Mouse (Mus musculus) midbrain, embryonic 14.5 days (tissue): Measurements from ENCODE around the gene Gm3448. TPM values are rescaled to one million over a fixed set of nuclear protein-coding genes. Genes with fewer than 3 reads are reported as not detected.
A peak's percentile ranks its signal among the peaks of the same experiment; 100 is the strongest.
"Not testable (repeated sequence)": the region's sequence is repeated elsewhere in the genome, so short reads cannot be mapped to it uniquely, and the experiment has no call there.

Experiments
- ATAC-seq: fragments of 200-750 bp; cut with Nextera tagmentation; 2 replicates; pipeline ENCODE4 v1.8.0; 2017; ENCODE audit warnings: moderate number of reproducible peaks, moderate library complexity; ENCODE audit not compliant: low FRiP score, low TSS enrichment
- DNase-seq: peaks from one replicate; pipeline ENCODE4 v3.0.0-alpha.2; 2015
- H3K27ac ChIP-seq: fragments of 300-500 bp; sonication (generic); replicated peaks from 2 replicates; pipeline ENCODE4 v1.5.1; 2014; ENCODE audit warnings: mild to moderate bottlenecking, low read depth, low read length, moderate library complexity
- H3K27me3 ChIP-seq: fragments of 300-500 bp; sonication (generic); 2 replicates; pipeline ENCODE4 v1.6.1; 2014; ENCODE audit warnings: low read length, control low read depth, mixed read lengths; ENCODE audit not compliant: control insufficient read depth, insufficient read depth
- H3K36me3 ChIP-seq: fragments of 300-500 bp; sonication (generic); 2 replicates; pipeline ENCODE4 v1.6.1; 2014; ENCODE audit warnings: low read length, control low read depth; ENCODE audit not compliant: control insufficient read depth, insufficient read depth
- H3K4me1 ChIP-seq: fragments of 300-500 bp; sonication (generic); 2 replicates; pipeline ENCODE4 v1.6.1; 2014; ENCODE audit warnings: mild to moderate bottlenecking, antibody characterized with exemption, low read length, control low read depth; ENCODE audit not compliant: control insufficient read depth, insufficient read depth
- H3K4me2 ChIP-seq: fragments of 300-500 bp; sonication (generic); 2 replicates; pipeline ENCODE4 v1.6.1; 2014; ENCODE audit warnings: mild to moderate bottlenecking, low read length, moderate library complexity
- H3K4me3 ChIP-seq: fragments of 300-500 bp; sonication (generic); replicated peaks from 2 replicates; pipeline ENCODE4 v1.5.1; 2014; ENCODE audit warnings: low read depth, low read length
- H3K9ac ChIP-seq: fragments of 300-500 bp; sonication (generic); replicated peaks from 2 replicates; pipeline ENCODE4 v1.6.1; 2014; ENCODE audit warnings: mild to moderate bottlenecking, low read length, moderate library complexity
- H3K9me3 ChIP-seq: fragments of 300-500 bp; sonication (generic); 2 replicates; pipeline ENCODE4 v1.6.1; 2016; ENCODE audit warnings: low read length, control low read depth, mixed read lengths; ENCODE audit not compliant: control insufficient read depth
- whole genome bisulfite sequencing: fragments of 180-500 bp; shearing (Covaris S2); extraction: QIAGEN DNeasy Blood & Tissue Kit; methylation state at CpG from one replicate; pipeline ENCODE4 v1.1.7; 2014; 5-methylcytosine and 5-hydroxymethylcytosine counted together
- polyA plus RNA-seq: library from polyadenylated mRNA; unstranded; fragments of >200 nt; fragmentation: Nextera tagmentation; extraction: Ambion mirVana; gene quantifications from 2 replicates; pipeline ENCODE4 v1.2.1, GENCODE M21; 2014

Gene Gm3448
- polyA plus RNA-seq, 1 experiment from 2014 or later = 3.9 TPM

DNA sequence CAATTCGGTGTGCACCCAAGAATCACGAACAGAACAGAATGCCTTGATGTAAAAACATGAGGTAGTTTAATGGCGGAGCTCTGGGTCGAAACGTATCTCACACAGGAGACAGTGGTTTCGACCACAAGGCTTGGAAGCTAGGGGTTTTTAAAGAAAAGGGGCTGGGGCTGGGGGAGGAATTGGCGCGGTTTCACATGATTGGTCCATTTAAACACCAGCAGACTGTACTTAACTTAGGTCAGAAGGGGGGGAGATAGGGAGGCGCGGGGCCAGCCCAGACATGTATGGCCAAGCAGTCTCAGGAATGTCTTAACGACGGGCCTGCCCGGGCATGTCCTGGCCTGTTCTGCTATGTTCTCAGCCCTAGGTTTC is 12.5 kb upstream of the Gm3448 start:
- not testable (repeated sequence) for H3K4me1 ChIP-seq, DNase-seq, H3K27ac ChIP-seq, ATAC-seq, H3K9ac ChIP-seq, H3K27me3 ChIP-seq, H3K9me3 ChIP-seq, H3K4me2 ChIP-seq, H3K4me3 ChIP-seq
- peaks cover 31% of the 10 kb centered on the region for H3K36me3 ChIP-seq
- 95% methylated on average over 12 of the region's 13 CpGs for WGBS

DNA sequence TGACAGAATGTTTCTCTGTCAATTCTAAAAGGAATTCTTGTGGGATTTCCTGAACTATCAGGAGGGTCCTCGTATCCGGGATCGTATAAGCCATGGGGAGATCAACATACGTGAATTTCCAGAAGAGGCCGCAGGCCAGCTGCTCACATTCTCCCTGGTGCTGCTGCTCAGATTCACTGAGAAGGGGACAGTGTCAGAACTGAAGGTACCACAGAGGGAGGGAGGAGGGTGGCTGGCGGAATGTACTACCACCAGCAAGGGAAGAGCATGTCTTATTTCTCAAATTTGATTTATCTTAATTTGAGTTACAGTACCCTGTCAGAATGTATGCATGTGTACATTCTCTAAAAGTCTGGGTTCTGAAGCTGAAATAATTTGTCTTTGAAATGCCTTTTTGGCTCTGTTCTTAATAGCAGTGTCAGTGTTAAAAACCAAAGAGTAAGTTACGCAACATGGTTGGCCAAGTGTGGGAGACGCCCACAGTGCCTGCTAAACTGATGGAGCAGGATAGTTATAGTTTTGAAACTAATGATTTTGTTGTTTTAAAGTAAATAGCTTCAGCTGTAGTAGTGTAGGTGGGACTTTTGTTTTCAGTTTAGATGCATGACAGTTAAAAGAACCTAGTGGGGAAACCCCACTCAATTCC is 12.0 kb upstream of the Gm3448 start:
- H3K36me3 ChIP-seq = peaks cover 28% of the 10 kb centered on the region
- H3K27me3 ChIP-seq, H3K4me2 ChIP-seq, H3K9me3 ChIP-seq, DNase-seq, H3K9ac ChIP-seq, H3K4me3 ChIP-seq, ATAC-seq, H3K4me1 ChIP-seq, H3K27ac ChIP-seq: not testable (repeated sequence)
- WGBS = 93% methylated on average over 5 of the region's 8 CpGs

GRCm38 (mm10) chr17:15052766-15053165 is 11.4 kb upstream of the Gm3448 start:
- 69% methylated on average over 1 of the region's 1 CpGs for WGBS
- H3K27me3 ChIP-seq, H3K9ac ChIP-seq, H3K27ac ChIP-seq, H3K9me3 ChIP-seq, DNase-seq, ATAC-seq, H3K4me3 ChIP-seq, H3K4me1 ChIP-seq, H3K4me2 ChIP-seq: not testable (repeated sequence)
- peaks cover 23% of the 10 kb centered on the region for H3K36me3 ChIP-seq

DNA sequence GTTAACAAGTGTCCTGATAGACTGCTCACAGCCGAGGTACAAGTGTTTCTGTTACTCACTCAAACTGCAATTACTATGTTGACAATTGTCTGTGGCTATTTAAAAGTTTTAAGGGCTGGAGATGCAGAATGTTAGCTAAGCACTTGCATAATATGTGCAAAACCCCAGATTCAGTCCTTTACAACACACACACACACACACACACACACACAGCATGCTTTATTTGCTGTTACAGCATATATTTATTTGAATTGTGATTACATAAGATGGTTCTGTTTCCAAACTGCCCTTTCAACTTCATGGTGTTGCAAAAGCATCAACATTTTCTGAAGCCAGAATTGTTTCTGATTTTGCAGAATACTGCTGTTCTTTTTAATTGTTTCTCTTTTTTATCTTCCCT is 9.0 kb upstream of the Gm3448 start:
- not testable (repeated sequence) for H3K9ac ChIP-seq, H3K4me1 ChIP-seq, H3K4me3 ChIP-seq, ATAC-seq, DNase-seq, H3K27me3 ChIP-seq, H3K36me3 ChIP-seq, H3K4me2 ChIP-seq, H3K27ac ChIP-seq, H3K9me3 ChIP-seq
- WGBS = no CpG with 5 or more reads among the region's 1 CpGs

DNA sequence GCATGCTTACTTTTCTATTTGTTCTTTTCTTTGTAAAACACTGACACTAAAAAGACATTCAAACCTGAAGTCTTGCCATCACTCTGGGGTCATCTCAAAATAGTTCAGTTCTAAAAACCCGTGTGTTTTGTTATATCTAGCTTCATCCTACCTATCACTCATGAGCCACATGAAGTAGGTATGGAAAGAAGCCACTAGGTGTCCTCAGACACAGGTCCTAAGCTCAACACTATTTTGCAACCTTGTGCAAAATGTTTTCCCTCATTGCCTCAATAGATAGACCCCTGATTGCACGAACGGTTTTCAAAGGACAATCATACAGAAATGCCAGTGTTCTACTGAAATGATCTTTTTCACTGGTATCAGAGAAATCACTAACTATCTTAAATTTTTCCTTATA is 882 bp downstream of the Gm3448 start:
- not testable (repeated sequence) for H3K27ac ChIP-seq, H3K4me3 ChIP-seq, ATAC-seq, H3K27me3 ChIP-seq, DNase-seq, H3K9me3 ChIP-seq, H3K4me1 ChIP-seq, H3K9ac ChIP-seq, H3K4me2 ChIP-seq, H3K36me3 ChIP-seq
- no CpG with 5 or more reads among the region's 3 CpGs for WGBS

- H3K36me3 ChIP-seq, H3K4me2 ChIP-seq, H3K27me3 ChIP-seq, DNase-seq, H3K4me1 ChIP-seq, H3K9ac ChIP-seq, ATAC-seq, H3K4me3 ChIP-seq, H3K9me3 ChIP-seq, H3K27ac ChIP-seq: not testable (repeated sequence)
- WGBS = no CpG with 5 or more reads among the region's 4 CpGs
Observed at GRCm38 (mm10) chr17:15031414-15031813, 9.9 kb downstream of the Gm3448 start.

- WGBS = no CpG with 5 or more reads among the region's 6 CpGs
- H3K9me3 ChIP-seq, H3K4me2 ChIP-seq, H3K9ac ChIP-seq, H3K36me3 ChIP-seq, DNase-seq, H3K4me3 ChIP-seq, ATAC-seq, H3K27ac ChIP-seq, H3K4me1 ChIP-seq, H3K27me3 ChIP-seq: not testable (repeated sequence)
Observed at GRCm38 (mm10) chr17:15025513-15025912, 15.8 kb downstream of the Gm3448 start.

DNA sequence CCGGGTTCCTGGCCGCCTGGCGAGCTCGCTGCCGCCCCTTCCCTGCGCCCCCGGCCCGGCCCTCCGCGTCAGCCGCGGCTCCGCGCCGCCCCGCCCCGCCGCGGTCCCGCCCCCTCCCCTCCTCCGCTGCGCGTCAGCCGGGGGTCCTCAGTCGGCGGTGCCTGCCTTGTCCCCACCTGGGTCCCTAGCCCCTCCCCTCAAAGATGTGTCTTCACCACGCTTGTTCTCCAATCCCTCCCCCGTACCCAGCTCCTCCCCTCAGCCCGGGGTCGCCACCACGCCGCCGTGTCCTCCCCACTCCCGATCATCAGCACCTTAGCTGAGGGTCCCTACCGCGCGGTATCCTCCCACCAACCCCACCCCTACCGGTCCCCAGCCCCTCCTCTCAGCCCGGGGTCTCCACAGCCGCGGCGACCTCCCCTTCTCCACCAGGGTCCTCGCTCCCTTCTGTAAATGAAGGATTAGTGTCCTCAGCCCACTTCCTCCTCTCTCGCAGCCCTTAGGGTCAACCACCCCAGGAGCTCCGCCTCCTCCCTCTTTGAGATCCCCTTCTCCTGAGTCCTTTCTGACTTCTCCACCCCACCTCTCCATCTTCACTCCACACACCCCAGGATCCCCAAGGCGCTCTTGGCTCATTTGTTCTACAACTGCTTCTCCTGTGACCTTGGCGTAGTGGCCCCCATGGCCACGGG is 16.7 kb downstream of the Gm3448 start:
- WGBS = no CpG with 5 or more reads among the region's 48 CpGs
- peak; percentile 93 for ATAC-seq
- DNase-seq, H3K4me1 ChIP-seq, H3K9ac ChIP-seq, H3K27ac ChIP-seq, H3K36me3 ChIP-seq, H3K4me2 ChIP-seq, H3K9me3 ChIP-seq, H3K4me3 ChIP-seq, H3K27me3 ChIP-seq: not testable (repeated sequence)

- H3K27ac ChIP-seq, H3K4me3 ChIP-seq, H3K4me1 ChIP-seq, H3K9me3 ChIP-seq, H3K4me2 ChIP-seq, DNase-seq, H3K36me3 ChIP-seq, H3K27me3 ChIP-seq, H3K9ac ChIP-seq: not testable (repeated sequence)
- ATAC-seq = peak; percentile 87
- WGBS = no CpG with 5 or more reads among the region's 97 CpGs
Observed at GRCm38 (mm10) chr17:15023878-15024492, 17.4 kb downstream of the Gm3448 start.
